9 mouse cellular contexts compared by ENCODE assay signal in genomic region chr14:62492196-62492850, GRCm38 (mm10). TPM values are rescaled to one million over a fixed set of nuclear protein-coding genes. Genes with fewer than 3 reads are reported as not detected.
DNase-seq lines count a peak whose midpoint lies in the region; ATAC-seq and TF ChIP-seq lines count a peak whose summit lies in the region.
"Had no signal": no experiment of that assay in that cellular context is flagged by ENCODE, and none has a peak within 500 bp of the region (broad histone marks: within the 10 kb centered on the region; RNA-seq: fewer than 3 reads in every experiment).

No protein-coding gene starts in this region.

- no peak overlapping the region for H3K4me3 ChIP-seq in bone marrow, adult 2 months (replicated peaks; ENCODE audit: control insufficient read depth, low read depth, low read length)
- no peak overlapping the region for H3K4me3 ChIP-seq in forebrain, embryonic 10.5 days
- no peak overlapping the region for H3K4me3 ChIP-seq in lung, embryonic 14.5 days (ENCODE audit: low read depth, low read length)
- H3K4me3 ChIP-seq: erythroblast, embryonic 14.5 days had no signal

- no peak overlapping the region for H3K27ac ChIP-seq in bone marrow, adult 2 months (ENCODE audit: control insufficient read depth, insufficient read depth, low read depth, low read length, poor library complexity)
- H3K27ac ChIP-seq in forebrain, embryonic 10.5 days, result no peak overlapping the region
- H3K27ac ChIP-seq in lung, embryonic 14.5 days (ENCODE audit: low read depth), result no peak overlapping the region

- intact Hi-C loops in heart, postnatal 10 days (cut with DNase I), result loop anchor here (2.0 to 5.0 kb wide), 3 partner anchors 114 to 482 kb away; no protein-coding TSS in a partner anchor

- no peaks in the 10 kb centered on the region for H3K9me3 ChIP-seq in forebrain, embryonic 10.5 days
- H3K9me3 ChIP-seq in lung, embryonic 14.5 days (ENCODE audit: low read depth, low read length), result no peaks in the 10 kb centered on the region

- H3K36me3 ChIP-seq in forebrain, embryonic 10.5 days (replicated peaks), result no peaks in the 10 kb centered on the region
- no peaks in the 10 kb centered on the region for H3K36me3 ChIP-seq in lung, embryonic 14.5 days (ENCODE audit: insufficient read depth)

- ATAC-seq in CD4-positive, CD25-positive, alpha-beta regulatory T cell, adult 4 months, result peak; percentile 39
- ATAC-seq in lung, embryonic 14.5 days (ENCODE audit: insufficient read depth), result no peak

- 27% methylated on average over 16 of the region's 16 CpGs for WGBS in bone marrow, adult 2 months
- WGBS in forebrain, embryonic 10.5 days, result 39% methylated on average over 16 of the region's 16 CpGs
- 30% methylated on average over 16 of the region's 16 CpGs for WGBS in lung, embryonic 14.5 days

- no peak for TF ChIP-seq POLR2A in bone marrow, adult 2 months (IDR thresholded peaks at IDR 0.05; ENCODE audit: borderline replicate concordance, control insufficient read depth, low read depth, low read length)

- H3K9ac ChIP-seq in lung, embryonic 14.5 days, result no peak overlapping the region

- peak; percentile 80 for DNase-seq in forebrain, embryonic 10.5 days (ENCODE audit: extremely low spot score, low spot score)
- peak; percentile 81 to 85 for DNase-seq in heart, postnatal 10 days
- peak; percentile 85 to 90 for DNase-seq in kidney, postnatal 4 days
- DNase-seq in lung, embryonic 14.5 days, result peak; percentile 88
- DNase-seq in ovary, postnatal 36 days (ENCODE audit: low spot score), result peak; percentile 72
- DNase-seq in urinary bladder, adult 2 months (ENCODE audit: low spot score), result peak; percentile 31

- H3K4me1 ChIP-seq in bone marrow, adult 2 months (ENCODE audit: control insufficient read depth, insufficient read depth, low read length), result no peaks in the 10 kb centered on the region
- H3K4me1 ChIP-seq in forebrain, embryonic 10.5 days, result no peaks in the 10 kb centered on the region
- 0 out of 2 replicates have a peak, but pooled peaks cover 2% of the 10 kb centered on the region for H3K4me1 ChIP-seq in lung, embryonic 14.5 days (ENCODE audit: insufficient read depth)

- H3K4me2 ChIP-seq in lung, embryonic 14.5 days, result no peak overlapping the region

- TF ChIP-seq CTCF in bone marrow, adult 2 months (IDR thresholded peaks at IDR 0.05; ENCODE audit: control insufficient read depth, insufficient read depth, low read length), result peak; percentile 63
- TF ChIP-seq CTCF in lung, embryonic 14.5 days (IDR thresholded peaks at IDR 0.05; ENCODE audit: low read depth), result peak; percentile 99

- no peaks in the 10 kb centered on the region for H3K27me3 ChIP-seq in forebrain, embryonic 10.5 days (ENCODE audit: poor library complexity, severe bottlenecking)
- no peaks in the 10 kb centered on the region for H3K27me3 ChIP-seq in lung, embryonic 14.5 days (ENCODE audit: insufficient read depth, low read length)

RNA-seq across cellular contexts. Expression of gene Gucy1b2, which starts 36.2 kb away (rescaled TPM):
- polyA plus RNA-seq in CD4-positive, CD25-positive, alpha-beta regulatory T cell, adult 4 months (2017; shearing (Covaris generic)), result not detected
- not detected in 2 replicates for polyA plus RNA-seq in bone marrow, adult 2 months (2011; ENCODE audit: insufficient read depth, insufficient read length, low replicate concordance, missing spikeins)
- 0.06 TPM in 1 of 2 replicates, not detected in the other for polyA plus RNA-seq in forebrain, embryonic 10.5 days (2016; fragmentation: Nextera tagmentation; extraction: Ambion mirVana)
- not detected for total RNA-seq in heart, postnatal 10 days (2021)
- 0.42 and 0.66 TPM in 2 replicates for polyA plus RNA-seq in lung, embryonic 14.5 days (2014; fragmentation: Nextera tagmentation; extraction: Ambion mirVana)
- not detected in 2 replicates for polyA plus RNA-seq in urinary bladder, adult 2 months (2012; rRNA removed)
- polyA plus RNA-seq: erythroblast, embryonic 14.5 days had no signal

Comparison
In these comparisons a context has a peak if more than half of its experiments do, and no peak if none do; other contexts are left out.
1. DNase-seq: peak in every context shown above with its lines; median percentile 88 in lung, embryonic 14.5 days; 88 in kidney, postnatal 4 days; 83 in heart, postnatal 10 days; 80 in forebrain, embryonic 10.5 days; 72 in ovary, postnatal 36 days; 31 in urinary bladder, adult 2 months.